Mouse (Mus musculus): Measurements from ENCODE around the gene Vwce.

- TF ChIP-seq POLR2A (IDR thresholded peaks at IDR 0.05; ENCODE audit: borderline replicate concordance, insufficient read depth, low read length): no peak
- TF ChIP-seq CTCF (IDR thresholded peaks at IDR 0.05; ENCODE audit: borderline replicate concordance, insufficient read depth, low read depth, low read length): no peak
These were observed 60.1 kb downstream of the Vwce start for GRCm38 (mm10) chr19:10693926-10694682.
